Mouse (Mus musculus) ZHBTc4 (cell line): ENCODE data around the gene Adamts18.
A peak's percentile ranks its signal among the peaks of the same experiment; 100 is the strongest.
"Not testable (repeated sequence)": the region's sequence is repeated elsewhere in the genome, so short reads cannot be mapped to it uniquely, and the experiment has no call there.

Source experiments
- DNase-seq: peaks from one replicate; pipeline ENCODE4 v3.0.0-alpha.2; 2011; ENCODE audit warnings: low read depth, low spot score

Adamts18 gene

DNA sequence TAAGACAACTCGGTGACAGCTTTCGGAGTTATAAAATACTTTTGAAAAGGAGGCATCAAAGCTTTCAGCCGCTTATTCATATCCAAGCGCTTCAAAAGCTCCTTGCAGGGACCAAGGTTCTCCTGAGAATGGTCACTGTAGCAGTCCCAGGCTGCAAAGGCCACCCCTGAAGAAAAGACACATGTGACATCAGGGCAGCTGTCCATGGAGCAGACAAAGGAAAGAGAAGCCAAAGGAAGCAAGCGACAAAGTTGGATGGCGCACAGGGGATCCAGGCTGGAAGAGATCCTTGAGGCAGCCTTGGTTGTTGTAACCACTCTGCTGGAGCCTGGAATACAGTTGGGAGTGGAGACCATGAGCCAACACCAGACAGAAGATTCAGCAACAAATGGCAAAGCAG lies 10.3 kb downstream of the Adamts18 start:
- DNase-seq = no peak

DNA sequence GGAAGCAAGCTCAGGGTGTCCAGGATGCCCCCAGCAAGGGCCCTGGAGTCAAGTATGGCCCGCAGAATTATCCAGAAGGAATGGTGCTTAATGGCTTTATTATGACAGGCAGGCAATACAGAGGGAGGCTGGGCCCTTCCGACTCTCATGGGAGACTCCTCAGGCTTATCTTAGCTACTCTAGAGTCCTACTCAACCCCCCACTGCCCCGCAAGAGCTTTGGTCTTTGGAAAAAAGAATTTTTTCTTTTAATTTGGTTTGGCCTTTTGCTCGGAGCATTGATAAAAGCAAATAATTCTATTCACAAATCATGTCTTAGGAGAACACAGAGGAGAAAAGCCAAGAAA lies 11.0 kb downstream of the Adamts18 start:
- no peak for DNase-seq

- DNase-seq = no peak
Measured at GRCm38 (mm10) chr8:113836892-113837569, 11.5 kb downstream of the Adamts18 start.

DNA sequence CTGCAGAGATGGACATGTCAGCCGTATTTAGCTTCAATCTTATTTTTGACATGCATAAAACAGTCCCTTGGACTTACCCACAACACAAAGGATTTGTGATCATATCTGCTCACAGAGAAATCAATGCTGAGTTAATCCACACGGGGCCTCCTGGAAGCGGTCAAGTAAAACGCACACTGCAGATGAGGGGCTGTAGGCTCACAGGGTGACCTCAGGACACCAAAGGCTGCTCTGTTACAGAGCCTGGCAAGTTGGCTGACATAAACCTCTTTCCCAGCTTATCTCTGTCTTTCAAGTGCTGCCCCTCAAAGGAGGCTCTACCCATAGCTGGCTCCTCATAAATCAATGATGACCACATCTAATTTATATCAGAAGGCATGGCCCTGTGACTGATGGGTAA lies 14.9 kb downstream of the Adamts18 start:
- DNase-seq = no peak

DNA sequence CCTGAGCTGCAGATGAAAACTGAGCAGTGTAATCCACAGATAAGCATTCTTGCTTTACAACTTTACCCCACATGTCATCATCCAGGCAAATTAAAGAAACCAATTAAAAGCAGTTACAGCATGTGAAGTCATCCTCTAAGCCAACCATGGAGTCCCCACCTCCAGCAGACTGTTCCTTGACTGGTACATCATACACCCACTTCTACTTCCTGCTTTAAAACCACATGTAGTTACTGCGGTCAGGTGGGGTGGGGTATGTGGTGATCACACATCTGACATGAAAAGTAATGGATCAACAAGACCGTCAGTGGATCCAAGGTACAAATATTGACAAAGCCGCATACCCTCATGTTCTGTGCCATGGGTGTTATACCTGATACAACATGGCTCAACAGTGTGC lies 21.3 kb downstream of the Adamts18 start:
- DNase-seq = no peak

DNA sequence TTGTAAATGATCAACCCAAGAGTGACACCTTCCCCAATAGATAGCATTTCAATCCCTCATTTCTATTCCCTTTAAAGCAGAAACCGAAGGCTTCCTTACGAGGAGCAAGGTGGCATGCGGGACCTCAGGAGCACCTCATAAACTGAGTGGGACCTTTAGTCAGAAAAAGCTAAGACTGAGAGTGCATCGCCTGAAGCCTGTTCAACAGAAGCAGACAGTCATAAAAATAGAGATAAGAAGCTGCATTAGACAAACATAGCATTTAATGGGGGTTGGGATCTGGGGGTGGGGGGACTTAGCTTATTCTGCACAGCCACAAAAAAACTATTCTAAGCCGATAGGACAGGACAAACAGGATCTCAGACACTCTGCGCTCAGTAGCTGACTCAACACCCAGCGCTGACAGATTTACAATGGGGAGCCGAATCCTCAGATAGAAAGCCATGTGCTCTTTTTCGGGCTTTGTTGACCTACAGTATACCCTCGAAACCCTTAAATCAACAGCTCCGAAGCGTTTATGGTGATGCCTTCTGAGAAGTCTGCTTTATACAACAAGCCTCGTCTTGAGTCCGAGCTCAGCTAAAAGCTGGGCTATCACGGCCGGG lies 27.5 kb downstream of the Adamts18 start:
- no peak for DNase-seq

GRCm38 (mm10) chr8:113813966-113814365 lies 34.6 kb downstream of the Adamts18 start:
- DNase-seq = no peak

DNA sequence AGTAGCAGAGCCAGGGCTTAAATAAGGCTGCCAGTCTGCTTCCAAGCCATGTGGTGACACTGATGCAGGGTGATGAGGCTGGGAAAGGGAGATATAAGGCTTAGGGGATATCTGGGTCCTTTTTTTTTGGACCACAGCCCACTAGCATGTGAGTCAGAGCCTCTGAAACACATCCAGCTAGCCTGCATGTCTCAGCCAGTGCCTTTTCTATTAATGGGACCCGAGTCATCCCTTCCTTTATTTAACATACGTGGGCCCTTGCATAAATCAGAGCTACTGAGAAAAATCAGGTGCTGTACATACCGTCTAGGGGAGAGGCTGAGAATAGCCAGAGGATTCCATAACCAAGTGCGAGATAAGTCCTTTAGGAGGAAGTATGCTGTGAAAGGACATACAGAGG lies 37.0 kb downstream of the Adamts18 start:
- DNase-seq = no peak

DNA sequence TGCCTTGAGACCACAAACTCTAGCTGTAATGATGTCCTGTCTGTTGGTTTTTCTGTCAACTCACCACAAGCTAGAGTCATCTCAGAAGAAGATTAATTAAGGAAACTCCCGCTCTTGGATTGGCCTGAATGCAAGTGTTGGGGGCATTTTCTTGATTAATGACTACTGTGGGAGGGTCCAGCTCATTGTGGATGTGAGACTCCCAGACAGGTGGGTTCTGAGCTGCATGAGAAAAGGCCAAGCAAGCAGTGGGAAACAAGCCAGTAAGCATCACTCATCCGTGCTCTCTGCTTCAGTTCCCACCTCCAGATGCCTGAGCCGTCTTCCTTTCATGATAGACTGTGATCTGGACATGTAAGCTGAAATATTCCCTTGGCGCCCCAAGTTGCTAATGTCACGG lies 38.6 kb downstream of the Adamts18 start:
- no peak for DNase-seq

DNA sequence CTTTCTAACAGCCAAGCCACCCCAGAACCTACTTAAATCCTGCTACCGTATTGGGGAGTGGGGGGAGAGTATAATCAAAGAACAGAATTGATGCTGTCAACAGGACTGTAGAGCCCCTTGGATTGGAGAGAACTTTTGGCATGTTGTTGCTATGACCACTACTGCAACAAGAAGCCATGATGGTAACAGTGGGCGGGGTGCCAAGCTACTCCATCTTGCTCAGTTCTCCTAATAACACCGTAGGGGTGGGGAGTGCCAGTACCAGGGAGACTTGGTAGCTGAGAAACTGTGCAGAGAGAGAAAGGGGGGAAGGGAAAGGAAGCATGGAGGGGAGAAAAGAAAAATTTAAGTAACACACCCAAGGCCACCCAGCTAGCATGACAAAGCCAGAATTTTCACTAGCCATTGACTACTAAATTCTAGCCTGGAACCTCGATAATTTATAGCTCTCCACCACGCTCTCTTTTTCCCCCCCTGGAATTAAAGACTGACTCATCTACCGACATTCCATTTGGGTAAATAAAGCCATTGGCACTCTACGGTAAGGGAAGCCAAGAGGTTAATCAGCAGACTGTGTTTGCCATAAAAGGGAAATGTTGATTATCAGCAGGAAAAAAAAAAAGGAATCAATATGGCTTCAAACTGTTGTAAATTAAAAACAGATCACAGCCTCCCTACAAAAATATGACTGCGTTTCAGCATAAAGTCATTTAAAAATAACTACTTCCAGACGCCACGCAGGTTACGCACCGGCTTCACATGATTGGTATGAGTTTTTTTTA lies 44.5 kb downstream of the Adamts18 start:
- DNase-seq = no peak

DNA sequence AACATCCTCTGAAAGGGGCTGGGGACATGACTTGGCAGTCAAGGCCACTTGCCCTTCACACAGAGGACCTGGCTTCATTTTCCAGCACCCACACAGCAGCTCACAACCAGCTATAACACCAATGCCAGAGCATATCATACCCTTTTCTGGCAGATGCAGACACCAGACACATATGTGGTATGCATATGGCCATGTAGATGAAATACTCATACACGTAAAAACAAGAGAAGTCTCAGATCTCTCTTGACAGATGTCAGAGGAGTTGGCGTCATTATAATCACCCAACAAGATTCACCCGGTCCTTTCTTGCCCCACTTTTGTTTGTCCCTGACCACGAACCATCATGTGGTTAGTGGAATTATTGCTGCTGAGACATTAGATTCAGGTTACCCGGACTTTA lies 47.0 kb downstream of the Adamts18 start:
- DNase-seq = no peak

- not testable (repeated sequence) for DNase-seq
Measured at GRCm38 (mm10) chr8:113800556-113800955, 48.0 kb downstream of the Adamts18 start.

DNA sequence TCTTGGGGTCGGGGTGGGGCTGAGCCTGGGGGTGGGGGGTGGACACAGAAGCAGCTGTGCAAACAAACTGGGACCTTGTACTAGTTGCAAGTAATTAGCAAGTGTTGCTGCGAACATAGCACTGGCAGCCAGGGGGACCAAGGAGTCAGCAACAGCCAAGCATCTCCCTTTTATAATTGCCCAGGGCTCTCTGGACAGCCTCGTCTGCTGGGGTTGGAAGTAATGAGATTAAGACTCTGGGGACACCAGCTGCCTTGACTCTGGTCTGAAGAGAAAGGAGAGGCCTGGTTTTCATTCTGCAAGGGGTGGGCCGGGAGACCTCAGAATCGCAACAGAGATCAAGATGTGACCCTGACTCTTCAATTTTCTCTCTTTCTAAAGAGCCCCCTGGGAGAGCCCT lies 49.0 kb downstream of the Adamts18 start:
- no peak for DNase-seq

DNA sequence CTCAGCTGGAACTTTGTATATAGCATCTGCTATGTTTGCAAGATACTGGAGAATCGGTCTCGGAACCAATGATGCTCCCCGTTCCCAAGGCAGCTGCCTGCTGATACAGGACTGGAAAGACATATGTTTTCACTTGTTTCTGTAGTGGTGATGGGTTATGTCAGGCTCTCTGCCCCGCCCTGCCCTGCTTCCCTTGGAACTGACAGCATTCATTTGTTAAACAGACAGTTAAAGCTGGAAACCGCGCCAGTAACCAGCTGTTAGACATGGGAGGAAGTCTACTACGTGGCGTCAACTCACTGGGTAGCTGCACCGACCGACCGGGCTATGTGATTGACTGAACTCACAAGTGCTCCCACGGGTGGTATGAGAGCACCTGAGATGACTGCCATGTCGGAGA lies 56.7 kb downstream of the Adamts18 start:
- DNase-seq = peak; percentile 39

DNA sequence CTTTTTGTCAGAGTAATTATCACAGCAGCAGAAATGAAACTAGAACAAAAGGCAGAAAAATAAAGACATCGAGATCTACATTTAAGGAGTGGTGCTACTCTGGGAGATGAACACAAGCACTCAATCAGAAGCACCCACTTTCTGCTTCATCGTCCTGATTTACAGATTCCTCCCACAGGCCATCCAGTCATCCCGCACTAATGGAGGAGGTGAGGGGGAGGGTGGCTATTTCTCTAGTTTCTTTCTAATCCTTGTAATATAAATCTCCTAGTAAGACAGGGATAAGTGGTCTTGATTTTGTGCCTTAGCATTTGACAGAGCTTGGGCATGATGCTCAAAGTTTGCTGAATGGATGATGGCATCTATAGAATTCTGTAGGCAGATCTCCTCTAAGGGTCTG lies 57.5 kb downstream of the Adamts18 start:
- DNase-seq = no peak

GRCm38 (mm10) chr8:113783711-113784110 lies 64.8 kb downstream of the Adamts18 start:
- DNase-seq = peak; percentile 30

DNA sequence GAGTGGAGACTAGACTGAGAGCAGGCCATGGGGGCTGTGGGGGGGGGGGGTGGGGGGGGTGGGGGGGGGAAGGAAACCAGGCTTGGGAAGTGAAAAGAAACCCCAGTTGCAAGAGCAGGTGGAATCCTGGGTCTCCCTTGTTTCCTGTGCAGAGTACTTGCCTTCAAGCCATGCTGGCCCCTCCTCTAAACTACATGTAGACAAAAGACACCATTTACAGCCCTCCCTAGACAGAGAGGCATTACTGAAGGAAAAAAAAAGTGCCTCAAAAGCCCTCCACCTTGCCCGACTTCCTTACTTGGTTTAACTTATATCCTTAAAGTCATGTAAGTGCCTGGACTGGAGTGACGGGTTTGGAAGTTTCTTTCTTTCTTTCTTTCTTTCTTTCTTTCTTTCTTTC lies 67.0 kb downstream of the Adamts18 start:
- DNase-seq = no peak

GRCm38 (mm10) chr8:113775361-113775760 lies 73.2 kb downstream of the Adamts18 start:
- DNase-seq = no peak

DNA sequence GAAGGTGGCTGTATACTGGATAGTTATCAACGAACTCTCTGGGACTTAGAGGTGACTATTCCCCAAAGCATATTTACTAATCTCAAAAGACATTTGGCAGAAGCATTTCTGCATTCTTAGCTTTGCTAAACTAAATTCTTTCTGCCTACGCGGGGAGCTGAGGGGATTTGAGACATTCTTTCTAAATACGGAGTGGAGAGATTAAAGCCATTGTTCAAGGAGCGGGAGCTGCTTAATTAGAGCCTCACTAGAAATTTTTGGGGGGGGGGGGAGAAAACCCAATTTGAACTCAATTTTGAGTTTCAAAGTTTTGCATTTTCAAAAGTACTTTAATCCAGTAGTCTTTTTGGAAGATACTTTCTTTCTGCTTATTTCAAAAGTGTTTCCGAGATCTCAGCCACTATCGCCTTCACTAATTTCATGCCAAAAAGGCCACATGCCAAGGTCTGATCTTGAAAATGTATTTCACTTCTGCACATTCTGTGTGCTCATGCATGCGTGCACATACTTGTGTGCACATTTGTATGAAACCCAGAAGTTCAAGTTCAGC lies 79.6 kb downstream of the Adamts18 start:
- DNase-seq = no peak

DNA sequence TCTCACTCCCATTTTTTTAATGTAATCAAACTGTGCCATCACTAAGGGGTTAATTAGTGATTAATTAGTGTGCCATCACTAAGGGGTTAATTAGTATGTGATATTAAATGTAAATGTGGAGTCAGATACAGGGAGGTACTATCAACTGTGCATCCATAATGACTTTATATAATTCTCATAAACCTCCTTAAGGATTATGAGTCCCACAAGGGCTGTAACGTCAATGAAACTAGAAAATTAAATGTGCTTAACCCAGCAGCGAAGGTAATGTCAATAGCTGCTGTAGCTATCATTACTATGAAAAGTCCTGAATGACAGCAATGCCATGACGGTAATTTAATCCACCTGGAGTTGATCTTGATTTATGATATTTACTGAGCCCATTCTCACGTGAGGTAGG lies 83.4 kb downstream of the Adamts18 start:
- no peak for DNase-seq

DNA sequence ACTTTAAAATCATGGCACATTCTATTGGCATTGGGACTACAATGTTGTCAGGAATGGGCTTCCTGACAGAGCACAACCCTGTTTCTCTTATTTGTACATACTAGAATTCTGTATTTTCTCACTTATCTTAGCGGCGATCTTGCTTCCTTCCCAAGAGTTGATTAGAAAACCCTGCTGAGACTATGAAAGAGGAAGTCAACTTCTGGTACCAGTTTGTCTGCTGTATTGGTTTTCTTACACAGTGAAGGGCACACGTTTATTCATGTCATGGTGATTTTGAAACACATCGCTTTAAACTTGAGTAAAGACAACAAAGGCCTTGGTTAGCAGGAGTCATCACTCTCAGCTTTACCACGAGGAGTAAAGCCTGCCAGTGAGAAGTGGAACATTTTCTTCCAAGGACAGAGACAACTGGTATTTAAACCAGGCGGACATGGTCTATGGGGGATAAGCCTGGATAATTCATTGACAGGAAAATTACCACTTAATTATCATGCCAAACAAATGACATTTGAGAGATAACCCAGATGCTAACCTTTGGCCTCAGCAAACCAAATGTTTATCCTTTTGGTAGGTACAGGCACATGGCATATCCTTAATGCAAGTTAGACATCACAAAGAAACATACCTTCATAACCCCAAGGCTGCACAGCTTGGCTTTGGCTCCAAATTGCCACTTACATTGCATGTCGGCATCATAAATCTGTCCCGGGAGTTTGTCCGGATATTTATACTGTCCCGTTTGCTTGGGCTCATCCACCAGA lies 84.8 kb downstream of the Adamts18 start:
- no peak for DNase-seq

DNA sequence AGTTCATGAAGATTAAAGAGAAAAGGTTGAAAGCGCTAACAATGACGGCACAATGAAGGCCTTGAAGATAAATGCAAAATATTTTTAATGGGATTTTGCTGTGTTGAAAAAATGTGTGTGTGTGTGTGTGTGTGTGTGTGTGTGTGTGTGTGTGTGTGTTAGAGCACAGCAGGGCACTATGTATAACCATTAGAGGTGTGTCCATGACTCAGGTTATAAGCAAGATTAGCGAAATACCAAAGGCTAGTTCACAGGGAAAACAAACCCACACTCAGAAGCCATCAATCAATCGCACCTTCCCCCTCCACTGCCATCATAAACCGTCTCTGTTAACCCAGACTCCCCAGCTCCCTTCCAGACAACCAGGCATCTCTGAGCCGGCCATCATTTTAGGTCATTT lies 86.4 kb downstream of the Adamts18 start:
- DNase-seq = no peak
